Mouse (Mus musculus) kidney, postnatal 36 days (tissue): ENCODE results near the gene Zc3h4.

Source experiments
- DNase-seq, 2 experiments: peaks; one replicate each; pipeline ENCODE4 v3.0.0; 2021 to 2022; ENCODE audit warnings: mixed read lengths in 2 of 2

Zc3h4 gene

DNA sequence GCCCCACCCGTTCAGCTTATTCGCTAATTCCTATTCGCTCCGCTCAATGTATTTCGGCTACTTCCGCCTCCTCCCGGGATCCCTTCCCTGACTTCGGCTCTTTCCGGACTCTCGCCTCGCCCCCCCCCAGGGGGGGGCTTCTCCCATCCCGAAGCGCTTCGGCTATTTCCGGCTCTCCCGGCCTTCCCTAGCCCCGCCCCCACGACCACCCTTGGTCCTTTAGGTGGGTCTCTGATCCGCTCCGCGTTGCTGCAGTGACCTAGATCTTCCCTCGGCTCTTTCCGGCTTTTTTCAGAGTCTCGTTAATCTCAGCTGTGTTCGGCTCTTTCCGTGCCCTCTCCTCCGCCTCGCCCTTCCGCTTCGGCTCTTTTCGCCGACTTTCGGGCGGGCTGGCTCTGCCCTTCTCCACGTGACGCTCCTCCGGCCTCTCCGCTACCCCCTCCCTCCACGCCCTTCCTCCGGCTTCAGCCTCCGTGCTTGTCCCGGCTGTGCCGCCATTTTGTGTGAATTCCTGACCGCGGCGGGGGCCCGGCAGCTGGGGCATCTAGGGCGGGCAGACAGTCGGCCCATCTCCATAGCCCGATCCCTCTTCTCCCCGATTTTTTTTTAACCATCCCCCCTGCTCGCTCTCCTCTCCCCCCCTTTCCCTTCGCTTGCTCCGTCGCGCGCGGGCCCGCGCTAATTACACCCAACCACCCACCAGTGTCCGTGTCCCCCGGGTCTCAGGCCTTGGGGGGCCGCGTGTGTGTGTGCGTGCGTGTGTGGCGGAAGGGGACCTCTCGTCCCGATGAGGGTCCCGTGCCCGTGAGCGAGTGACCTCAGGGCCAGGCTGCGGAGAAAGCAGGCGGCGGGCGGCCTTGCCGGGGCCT is 656 bp upstream of the Zc3h4 start:
- DNase-seq: peak; percentile 98 to 99

DNA sequence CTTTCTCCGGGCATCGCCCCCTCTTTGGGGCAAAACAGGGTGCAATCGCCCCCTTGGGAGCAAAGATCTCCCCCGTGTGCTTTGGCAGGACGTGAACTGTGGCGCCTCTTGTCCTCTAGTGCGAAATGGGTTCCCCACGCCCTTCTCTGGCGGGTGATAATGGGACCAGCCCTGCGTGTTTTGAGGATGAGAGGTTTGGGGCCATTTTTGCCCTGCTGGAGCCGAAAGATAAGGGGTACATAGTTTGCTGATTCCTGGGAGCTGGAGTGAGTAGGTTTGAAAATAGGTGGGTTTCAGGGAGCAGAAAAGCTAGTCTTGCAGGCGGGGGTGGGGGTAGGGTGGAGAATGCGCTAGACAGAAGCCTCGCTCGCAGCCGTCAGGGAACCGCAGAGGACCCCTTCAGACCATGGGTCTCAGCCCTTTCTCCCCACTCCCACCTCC is 1.3 kb downstream of the Zc3h4 start:
- peak in 1 of 2 experiments; percentile 51 for DNase-seq

DNA sequence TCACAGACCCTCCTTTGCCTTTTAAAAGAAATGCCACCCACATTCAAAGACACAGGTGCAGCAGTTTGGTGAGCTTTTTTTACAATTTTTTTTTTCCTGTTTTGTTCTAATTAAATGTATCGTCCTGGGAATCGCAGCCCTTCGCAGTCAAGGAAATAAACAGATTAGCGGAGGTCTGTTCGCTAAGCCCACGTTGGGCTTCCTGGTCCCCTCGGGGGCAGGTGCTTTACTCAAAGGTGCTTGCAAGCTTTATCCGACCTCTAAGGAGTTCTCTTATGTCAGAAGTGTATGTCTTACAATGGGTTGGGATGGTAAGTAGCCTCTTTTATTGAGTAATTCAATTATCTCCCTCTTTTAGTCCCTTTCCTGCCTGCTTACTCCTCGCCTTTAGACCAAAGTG is 1.7 kb downstream of the Zc3h4 start:
- no peak for DNase-seq

DNA sequence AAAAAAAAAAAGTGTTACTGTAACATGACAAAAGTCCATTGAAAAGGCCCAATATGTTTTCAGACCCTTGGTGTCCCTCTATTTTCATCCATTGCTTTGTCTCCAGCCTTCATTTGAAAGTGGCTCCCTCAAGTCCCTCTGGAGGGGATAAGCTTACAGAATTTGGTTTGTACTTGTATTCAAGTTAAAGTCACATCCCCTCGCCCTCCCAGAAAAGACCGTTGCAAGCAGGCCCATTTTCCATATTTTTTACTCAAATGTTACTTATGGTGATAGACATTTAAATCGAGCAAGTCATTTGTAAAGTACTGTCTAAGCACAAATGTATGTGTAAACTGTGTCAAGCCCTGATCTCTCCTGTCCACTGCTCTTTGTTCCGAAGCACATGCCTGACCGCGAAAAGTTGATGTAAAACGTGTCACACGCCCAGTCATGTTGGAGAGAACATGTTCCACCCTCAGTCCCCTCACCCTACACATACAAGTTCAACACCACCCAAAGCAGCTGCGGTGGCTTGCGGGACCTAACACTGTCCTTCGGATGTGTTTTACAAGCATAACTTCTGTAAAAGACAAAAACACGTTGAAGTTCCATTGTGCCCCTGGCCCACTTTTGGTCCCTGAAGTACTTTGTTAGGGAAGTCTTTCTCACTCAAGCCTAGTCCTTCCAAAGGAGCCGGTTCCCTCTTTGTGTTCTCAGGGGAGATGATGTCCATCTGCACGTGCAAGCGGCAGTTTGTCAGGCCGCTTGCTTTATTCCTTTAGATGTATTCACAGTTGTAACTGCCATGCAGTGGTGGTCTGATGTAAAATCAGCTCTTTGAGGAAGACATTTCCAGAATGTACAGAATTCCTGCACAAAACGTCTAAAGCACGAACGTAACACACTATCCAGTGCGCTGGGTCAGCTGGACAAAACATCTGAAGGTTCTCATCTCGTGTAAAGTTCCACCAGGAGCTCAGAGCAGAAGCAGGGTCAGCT is 2.5 kb downstream of the Zc3h4 start:
- DNase-seq: no peak

DNA sequence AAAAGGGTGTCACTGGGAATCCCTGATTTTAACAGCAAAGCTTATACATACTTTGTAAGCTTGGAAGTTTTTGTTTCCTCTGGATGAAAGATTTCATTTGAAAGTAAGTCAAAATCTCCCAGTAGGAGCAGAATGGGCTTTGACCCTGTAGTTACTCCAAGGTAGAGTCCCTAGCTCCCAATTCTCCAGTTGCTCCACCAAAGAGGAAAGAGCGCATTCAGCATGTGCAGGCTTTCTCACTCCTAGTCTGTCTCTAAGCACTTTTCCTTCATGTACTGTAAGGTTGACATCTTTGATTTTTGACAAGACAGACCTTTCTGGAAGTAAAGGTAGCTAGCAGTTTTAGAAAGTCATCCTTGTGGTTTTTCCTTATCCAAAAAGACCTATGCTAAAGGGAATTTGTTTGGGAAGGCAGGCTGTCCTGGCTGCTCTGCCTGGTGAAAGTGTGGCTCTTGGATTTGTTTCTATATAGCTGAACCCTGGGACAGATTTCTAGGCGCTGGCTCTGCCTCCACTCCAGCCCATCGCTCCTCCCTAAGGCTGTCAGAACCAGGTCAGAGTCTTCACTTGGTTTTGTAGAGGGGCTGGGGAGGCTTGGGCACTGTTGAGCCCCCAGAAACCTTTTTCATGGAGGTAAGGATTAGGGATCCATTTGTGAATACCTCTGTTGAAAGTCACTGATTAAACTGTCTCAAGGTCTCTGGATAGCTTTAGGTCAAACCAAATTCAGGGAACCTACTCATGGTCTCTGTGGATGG is 3.8 kb downstream of the Zc3h4 start:
- DNase-seq: no peak

DNA sequence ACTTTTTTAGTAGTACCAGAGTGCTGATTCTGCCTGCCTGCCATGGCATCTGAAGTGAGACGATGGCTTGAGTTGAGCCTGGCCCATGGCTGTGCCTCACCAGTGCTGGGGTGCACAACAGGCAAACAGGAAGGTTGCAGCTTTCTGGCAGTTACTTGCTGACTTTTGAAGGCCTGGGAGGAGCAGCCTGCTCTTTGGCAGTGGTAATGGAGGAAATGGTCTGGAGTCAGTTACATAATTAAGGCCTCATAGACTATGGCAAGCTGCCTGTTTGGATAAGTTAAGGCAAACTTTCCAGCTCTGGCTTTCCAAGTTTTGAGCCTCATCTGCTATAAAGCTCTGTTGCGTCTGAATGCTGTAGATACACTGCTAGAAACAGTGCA is 4.4 kb downstream of the Zc3h4 start:
- peak; percentile 62 to 80 for DNase-seq

DNA sequence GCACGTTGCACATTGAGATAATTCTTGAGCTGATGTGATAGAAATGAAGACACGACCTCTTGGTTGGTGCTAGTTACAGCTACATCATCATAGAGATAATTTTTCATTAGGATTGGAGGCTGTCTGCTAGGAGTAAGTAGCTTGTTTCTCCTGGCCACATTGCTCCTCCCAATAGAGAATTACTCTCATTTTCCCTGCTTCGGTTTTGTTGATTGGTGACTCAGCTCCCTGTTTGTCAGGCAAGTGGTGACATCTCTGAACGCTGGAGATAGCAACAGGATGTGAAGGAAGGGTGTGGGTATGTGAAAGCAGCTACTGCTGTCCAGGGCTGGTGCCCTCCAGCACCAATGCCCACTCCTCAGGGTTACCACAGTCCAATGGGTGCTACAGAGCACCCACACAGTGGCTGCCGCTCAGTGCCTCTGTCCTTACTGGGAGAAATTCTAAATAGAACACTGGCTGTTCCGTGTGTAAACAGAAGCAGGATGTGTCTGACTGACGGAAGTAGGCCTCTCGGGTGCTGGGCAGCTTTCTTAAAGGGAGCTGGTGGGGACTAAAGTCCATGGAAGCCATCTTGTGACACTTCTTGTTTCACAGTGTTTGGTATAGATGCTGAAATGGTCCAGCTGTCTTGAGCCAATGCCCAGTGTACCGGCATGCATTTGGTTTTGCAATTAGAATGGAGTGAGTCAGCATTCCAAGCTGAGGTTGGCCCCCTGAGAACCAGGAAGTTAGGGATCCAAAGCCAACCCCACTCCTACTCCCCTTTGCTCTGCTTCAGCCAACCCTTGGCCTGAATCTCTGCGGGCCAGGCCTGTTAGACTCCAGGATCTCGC is 5.0 kb downstream of the Zc3h4 start:
- peak; percentile 60 to 61 for DNase-seq

DNA sequence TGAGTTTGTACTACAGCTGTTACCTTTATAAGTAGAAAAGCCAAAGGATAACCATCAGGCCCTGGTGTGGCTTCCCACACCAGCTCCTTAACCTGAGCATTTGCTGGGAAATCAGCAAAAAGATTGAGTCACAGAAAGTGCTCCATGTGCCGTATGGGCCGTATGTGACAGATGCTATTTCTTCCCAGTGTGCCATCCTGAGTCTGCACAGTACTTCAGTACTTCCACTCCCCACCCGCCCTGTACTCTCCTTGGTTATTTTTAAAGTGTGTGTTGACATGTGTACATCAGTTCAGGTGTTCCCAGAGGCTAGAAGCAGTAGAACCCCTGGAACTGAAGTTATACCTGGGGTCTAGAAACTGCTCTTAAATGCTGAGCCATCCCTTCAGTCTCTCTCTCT is 6.3 kb downstream of the Zc3h4 start:
- no peak for DNase-seq

DNA sequence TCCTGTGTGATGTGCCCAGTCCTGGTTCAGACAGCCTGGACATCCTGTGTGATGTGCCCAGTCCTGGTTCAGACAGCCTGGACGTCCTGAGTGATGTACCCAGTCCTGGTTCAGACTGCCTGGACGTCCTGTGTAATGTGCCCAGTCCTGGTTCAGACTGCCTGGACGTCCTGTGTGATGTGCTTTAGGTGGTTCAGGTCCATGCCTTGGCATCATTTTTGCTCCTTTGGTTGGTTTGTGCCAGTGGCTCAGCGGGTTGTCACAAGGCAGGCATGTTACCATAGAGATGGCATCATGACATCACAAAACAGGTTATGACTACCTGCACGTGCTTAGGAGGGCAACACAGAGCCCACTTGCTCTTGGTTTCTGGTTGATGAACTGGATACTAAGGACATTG is 10.4 kb downstream of the Zc3h4 start:
- DNase-seq: no peak

DNA sequence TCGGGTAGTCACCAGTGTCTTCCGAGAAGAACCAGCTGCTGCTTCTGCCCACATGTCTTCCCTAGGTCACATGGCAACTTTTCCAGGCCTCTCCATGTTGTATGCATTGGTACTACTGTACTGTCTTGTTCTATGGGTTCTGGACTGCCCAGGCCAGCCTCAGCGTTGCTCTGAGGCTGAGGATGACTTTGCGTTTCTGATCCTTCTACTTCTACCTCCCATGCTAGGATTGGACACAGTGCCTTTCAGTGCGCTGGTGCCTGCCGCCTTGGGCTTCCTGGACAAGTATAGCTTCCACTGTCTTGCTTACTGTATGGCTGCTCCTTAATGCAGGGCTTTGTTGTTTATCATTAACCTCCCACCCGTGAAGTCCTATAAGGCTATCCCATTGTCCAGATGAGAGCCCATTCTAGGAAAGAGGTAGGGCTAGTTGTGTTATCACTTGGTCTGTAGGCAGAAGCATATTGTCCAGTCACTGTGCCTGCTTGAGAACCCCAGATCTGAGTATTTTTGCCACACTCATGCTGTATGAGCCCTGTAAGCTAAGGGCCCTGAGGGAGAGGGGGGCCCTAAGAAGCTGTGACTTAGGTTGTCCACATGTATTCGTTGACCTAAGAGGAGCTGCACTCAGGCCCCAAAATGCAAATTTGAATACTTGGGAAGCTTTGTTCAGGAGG is 11.6 kb downstream of the Zc3h4 start:
- no peak for DNase-seq

DNA sequence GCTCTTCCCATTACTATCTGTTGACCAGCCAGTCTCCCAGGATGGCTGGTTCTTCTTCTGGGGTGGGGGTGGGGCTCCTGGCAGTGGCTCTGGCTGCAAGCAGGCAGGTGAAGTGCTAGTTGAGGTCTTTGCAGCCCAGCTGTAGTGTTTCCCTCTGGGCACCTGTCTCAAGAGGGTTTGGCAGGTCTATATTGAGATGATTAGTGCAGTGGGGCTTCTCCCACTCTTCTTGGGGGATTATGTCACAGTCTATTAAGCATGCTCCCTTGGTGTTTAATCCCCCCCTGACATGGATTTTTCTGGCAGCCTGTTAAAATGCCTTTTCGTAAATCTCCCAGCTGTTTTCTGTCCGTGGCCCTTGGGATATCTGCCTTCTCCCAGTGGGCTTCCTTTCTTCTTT is 12.2 kb downstream of the Zc3h4 start:
- DNase-seq: no peak

DNA sequence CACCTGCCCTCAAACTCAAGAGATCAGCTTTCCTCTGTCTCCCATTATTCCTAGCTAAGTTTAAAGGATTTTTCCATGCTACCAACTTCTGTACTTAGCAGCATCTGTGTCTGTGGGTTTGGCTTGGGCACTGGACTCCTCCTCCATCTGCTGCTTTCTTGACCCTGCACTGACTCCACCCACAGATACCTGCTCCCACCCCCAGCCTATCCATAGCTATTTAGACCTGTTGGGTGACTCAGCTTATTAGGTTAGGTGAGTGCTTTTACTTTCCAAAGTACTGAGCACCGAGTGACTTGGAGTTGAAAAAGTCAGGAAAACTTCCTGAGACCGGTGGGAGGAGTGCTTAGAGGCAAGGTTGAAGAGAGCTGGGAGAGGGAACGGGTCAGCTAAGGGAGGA is 14.7 kb downstream of the Zc3h4 start:
- DNase-seq: peak; percentile 57 to 78

DNA sequence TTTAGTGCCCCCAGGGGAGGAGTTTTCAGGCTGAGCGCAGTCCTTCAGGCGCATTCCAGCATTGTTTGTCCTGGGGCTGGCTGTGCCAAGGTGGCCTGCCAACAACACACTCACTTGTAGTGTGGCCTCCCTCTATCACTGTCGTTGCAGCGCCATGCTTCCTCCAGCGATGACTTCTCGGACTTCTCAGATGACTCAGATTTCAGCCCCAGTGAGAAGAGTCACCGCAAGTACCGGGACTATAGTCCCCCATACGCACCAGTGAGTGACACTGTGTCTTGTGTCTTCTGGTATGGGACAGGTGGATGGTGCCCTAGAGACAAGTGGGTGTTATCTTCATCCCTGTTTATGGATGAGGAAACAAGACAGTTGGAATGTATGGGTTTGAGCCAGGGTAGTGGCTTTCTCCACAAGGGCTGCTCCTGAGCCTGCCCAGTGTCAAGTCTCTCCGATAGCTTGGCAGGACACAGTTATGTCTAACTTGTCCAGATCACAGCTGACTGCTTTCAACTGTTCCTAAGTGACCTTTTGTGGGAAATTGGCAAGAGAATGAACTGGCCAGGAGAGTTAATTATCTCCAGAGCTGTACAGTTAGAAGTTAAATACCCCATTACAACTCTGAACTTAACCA is 16.5 kb downstream of the Zc3h4 start:
- peak; percentile 59 to 86 for DNase-seq

DNA sequence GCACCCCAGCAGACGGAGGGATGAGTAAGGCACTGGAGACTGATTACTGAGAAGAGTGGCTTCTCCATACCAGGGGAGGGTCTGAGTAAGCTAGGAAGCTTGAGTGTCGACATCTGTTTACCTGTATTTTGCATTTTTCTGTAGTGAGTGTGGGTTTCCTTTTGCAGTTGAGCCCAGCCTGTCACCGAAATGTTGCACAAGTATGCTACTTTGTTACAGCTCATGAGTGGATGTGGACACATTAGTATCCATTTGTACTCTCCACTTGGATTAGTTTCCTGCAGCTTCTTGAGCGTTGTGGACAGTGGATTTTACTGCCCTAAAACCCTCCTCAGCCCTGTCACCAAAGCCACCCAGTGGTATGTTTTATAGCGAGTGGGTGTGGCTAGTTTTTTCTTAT is 18.0 kb downstream of the Zc3h4 start:
- no peak for DNase-seq

DNA sequence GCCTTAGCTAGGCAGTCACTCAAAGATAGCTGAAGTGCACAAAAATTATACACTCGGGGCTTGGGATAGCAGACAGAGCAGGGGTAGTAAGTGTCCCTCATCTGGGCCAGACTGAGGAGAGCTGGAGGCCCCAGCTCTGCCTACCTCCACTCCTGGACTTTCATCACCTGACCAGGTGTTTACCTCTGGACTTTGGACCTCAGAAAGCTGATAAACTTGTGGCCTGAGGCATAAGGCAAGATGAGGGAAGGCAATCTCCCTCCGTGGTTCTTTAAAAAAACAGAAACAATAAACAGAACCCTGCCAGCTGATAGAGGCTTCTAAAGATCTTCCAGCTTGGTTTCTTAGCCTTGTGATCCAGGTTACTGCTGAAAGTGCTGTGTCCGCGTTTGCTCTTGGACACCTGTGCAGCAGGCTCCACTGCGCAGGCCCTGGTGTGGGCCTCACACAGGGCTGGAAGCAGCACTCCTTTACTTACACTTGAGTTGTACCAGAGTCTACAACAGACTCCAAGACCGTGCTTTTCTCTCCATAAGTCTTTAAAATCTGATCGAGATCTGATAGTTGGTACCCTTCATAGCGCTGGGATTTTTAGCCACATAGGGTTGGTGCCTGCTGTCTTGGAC is 19.9 kb downstream of the Zc3h4 start:
- DNase-seq: peak; percentile 32 to 39

DNA sequence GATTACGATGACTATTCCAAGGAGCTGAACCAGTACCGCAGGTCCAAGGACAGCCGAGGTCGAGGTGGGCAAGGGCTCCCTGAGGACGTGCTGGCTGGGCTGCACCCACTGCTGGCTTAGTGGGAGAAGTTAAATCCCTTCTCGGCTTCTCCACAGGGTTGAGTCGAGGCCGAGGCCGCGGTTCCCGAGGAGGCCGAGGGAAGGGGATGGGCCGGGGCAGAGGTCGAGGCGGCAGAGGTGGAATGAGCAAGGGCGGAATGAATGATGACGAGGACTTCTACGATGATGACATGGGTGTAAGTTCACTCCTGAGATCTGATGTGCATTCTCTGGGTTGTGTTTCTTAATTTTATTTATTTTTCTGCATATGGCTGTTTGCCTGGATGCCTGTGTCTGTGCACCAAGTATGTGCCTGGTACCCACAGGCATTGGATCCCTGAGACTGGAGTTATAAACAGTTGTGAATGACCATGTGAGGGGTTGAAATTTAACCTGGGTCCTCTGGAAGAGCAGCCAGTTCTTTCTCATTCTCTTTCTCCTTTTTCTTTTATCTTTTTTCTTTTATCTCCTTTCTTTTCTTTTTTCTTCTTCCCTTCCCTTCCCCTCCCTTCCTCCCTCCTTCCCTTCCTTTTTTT is 21.6 kb downstream of the Zc3h4 start:
- DNase-seq: peak; percentile 46 to 55

DNA sequence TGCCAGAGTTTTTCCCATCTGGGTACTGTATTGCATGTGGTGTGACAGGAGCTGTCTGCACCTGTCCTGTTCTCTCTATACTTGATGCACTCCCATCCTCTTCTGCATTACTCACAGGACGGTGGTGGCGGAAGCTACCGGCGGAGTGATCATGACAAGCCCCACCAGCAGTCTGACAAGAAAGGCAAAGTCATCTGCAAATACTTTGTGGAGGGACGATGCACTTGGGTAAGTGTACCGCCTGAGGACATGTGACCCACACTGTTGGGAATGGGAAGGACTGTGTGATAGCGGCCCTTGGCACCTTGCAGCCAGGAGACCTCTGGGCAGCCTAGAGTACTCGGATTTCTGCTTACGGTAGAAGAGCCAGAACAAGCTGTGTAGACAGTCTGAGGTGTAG is 23.0 kb downstream of the Zc3h4 start:
- no peak for DNase-seq

DNA sequence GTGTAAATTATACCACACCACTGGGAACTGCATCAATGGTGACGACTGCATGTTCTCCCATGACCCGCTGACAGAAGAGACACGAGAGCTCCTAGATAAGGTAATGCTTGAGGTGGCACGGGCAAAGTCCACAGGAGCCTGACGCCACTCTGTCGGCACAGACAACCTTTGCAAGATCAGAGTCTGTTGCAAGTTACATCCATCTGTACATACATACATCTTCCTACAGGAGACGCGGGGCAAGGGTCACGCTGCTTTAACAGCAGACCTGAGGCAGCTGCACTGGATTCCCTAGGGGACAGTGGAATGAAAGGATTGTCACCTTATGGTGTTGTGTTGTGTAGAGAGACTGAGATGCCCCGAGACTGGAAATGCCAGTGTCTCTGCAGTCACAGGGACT is 25.0 kb downstream of the Zc3h4 start:
- no peak for DNase-seq

DNA sequence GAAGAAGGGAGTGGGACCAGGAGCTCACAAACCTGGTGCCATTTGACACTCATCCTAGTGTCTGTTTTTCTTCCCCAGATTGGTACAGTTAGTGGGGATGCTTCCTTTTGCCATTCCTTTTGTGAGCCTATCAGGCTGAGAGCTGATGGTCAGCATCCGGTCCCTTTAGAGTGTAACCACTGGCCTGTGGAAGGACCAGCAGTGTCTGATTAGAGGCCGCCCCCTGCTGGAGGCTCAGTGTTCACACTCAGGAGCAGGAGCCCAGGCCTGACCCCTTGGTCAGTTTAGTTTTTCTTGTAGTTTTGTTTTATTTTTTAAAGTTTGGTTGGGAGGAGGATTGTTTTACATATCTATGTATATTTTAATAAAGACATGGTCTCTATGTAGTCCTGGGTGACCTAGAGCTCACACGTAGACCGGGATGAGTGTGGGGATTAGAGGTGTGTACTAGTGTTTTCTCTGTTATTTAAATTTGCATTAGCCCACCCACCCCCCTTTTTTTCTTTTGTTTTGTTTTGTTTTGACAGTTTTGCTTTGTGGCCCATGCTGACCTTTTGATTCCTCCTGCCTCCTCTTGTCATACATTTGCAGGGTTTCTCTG is 25.5 kb downstream of the Zc3h4 start:
- peak; percentile 91 to 96 for DNase-seq
